Mouse (Mus musculus): ENCODE measurements around the gene Sult6b2. TPM values are rescaled to one million over a fixed set of nuclear protein-coding genes. Genes with fewer than 3 reads are reported as not detected.

Sult6b2 gene
- polyA plus RNA-seq, 1 experiment from 2014 or later = not detected

Other genes with a start within 250 kb of the Sult6b2 start
- 1.5 and 2.0 TPM in 2 replicates for gene Kcnj8, start 232.9 kb downstream of the Sult6b2 start, polyA plus RNA-seq (2015; fragmentation: Nextera tagmentation; extraction: Ambion mirVana)
- gene Abcc9, start 102.2 kb downstream of the Sult6b2 start, polyA plus RNA-seq (2015; fragmentation: Nextera tagmentation; extraction: Ambion mirVana) = 1.1 and 1.9 TPM in 2 replicates
- gene Cmas, start 47.8 kb downstream of the Sult6b2 start, polyA plus RNA-seq (2015; fragmentation: Nextera tagmentation; extraction: Ambion mirVana) = 154 and 158 TPM in 2 replicates
- 0.09 and 0.27 TPM in 2 replicates for gene St8sia1, start 159.9 kb upstream of the Sult6b2 start, polyA plus RNA-seq (2015; fragmentation: Nextera tagmentation; extraction: Ambion mirVana)

All from liver, embryonic 13.5 days (tissue).